Mouse (Mus musculus) kidney, adult 9 months (tissue): ENCODE measurements around the gene Zfp385a.

Experiments
- DNase-seq: peaks from one replicate; pipeline ENCODE4 v3.0.0; 2022

The Zfp385a gene

DNA sequence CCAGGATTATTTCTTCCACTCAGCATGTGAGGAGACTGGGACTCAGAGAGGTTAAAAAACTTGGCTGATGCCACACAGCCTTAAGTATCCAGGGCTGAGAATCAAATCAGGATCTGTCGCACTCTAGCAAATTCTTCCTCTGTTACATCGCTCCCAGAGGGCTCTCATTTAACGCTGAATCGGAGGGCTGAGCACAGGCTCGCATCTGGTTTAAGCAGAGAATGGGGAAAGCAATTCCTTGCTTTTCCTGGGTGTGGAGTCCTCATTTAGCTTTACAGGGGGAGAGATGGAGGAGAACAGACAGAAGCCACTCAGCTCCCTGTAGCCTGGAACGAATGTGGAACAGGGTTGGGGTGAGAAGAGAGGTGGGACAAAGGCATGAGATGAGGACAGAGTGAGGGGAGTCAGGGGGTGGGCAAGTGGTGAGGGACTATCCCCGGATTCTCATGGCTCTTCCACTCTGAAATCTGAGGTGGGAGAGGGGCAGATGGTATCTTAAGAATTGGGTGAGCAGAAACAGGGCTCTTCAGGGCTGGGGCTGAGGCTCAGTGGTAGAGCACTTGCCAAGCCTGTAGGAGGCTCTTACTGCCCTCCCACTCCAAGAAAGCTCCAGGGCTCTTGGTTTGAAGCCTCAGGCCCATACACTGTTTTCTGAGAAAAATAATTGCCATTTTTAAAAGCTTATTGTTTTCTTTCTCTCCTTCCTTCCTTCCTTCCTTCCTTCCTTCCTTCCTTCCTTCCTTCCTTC, 4.2 kb downstream of the Zfp385a start:
- DNase-seq = no peak

DNA sequence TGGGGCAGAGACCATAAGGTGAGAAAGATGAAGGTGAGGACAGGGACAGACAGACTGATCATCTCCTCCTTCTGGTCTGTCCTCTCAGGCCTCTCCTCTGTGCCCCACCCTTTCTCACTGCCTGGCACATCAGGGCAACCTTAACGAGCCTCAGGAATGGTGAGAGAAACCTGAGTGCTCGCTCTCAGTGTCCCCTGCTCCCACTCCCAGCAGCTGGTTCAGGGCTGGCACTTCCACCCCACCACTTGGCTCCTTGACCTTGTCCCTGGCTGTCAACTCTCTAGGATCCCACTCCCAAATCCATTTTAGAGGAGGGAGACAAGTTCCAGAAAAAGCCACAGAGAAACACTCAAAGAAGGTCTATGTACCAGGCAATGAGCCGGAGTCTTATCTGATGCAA, 4.9 kb downstream of the Zfp385a start:
- DNase-seq = no peak

DNA sequence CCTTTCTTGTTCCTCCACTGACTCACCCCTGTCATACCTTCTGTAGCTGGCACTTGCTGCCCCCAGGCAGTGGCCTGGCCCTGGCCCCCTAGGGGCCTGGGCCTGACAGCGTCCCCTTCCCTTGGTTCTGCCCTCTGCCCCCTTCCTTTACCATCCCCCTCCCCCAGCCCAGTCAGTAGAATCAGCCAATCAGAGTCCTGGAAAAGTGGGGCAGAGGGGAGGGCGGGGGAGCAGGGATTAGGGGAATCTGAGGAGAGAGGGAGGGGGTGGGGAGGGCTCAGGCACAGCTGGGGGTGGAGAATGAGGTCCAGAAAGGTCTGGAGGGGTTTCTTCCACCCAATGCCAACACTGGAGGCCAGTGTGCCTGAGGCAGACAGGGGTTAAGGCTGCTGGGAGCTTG, 5.7 kb downstream of the Zfp385a start:
- no peak for DNase-seq

DNA sequence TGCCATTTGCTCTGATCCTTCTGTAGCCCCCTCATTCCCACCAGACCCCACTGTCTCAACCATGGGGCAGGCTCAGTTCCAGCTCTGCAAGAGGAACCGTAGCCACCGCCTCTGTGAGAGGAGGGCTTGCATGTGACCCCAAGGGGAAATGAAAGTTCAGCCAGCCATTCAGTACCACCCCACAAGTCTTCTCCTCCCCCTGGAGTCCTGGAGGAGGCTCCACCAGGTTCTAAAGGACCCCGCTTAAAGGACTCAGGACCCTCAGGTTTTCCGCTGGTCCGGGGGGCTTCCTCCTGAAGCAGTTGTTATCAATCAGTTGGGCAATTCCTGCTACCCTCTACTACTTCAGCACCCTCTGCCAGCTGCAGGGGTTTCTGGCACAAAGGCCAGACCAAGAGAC, 6.2 kb downstream of the Zfp385a start:
- no peak for DNase-seq

DNA sequence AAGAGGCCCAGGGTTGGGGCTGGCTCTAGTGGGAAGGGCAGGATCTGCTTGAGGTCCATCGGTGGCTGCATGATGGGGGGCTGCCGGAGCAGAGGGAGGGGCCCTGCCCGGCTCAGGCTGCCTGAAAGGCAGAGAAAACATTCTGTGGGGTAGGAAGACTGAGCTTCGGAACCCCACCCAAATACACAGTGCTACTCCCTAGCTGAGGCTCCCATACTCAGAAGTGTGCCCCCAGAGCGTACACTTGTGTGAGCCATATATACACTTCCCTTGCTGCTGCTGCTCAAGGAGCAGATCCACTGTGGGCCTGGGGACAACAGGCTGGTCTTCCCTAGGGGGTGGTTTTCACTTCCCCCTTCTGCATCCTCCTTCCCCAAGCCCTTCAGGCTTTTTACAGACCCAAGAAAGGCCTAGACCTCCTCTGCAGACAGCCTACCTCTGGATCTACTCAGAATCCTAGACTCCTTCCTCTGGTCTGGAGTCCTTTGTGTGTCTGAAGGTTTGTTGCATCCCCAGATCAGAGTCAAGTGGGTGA, 6.7 kb downstream of the Zfp385a start:
- no peak for DNase-seq

DNA sequence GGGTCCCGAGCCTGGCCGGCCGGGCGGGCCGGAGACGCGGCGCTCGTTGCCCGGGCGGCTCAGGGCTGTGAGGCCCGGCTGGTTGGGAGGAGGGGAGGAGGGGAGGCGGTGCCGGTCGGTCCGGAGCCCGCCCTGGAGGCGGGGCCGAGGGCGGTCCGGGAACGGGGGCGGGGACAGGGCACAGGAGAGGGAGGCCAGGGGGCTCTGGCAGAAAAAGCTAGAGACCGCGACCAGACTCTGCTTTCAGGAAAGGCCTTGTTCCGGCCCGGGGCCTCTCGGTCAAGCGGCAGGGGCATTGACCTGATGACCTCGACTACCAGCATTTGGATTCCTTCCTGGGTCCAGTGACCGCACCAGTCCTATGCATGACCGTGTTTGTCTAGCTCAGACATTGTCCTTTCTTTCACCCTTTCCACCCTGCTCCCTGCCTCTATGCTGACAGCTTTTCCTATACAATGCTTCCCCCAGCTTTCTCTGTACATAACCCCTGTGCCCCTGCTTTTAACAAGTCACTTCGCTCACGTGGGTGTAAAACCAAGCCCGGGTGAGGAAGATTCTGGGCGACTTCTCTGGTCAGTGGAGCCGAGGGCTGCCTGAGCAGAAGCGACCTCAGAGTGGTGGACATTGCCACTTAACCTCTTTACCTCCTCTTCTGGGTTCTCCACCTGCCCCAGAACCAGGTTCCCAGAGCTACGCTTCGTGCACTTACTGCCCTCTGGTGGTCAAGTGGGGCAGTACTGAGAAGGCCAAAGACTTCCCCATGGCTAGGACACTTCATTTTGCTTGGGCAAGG, 16.2 kb downstream of the Zfp385a start:
- peak; percentile 87 for DNase-seq

DNA sequence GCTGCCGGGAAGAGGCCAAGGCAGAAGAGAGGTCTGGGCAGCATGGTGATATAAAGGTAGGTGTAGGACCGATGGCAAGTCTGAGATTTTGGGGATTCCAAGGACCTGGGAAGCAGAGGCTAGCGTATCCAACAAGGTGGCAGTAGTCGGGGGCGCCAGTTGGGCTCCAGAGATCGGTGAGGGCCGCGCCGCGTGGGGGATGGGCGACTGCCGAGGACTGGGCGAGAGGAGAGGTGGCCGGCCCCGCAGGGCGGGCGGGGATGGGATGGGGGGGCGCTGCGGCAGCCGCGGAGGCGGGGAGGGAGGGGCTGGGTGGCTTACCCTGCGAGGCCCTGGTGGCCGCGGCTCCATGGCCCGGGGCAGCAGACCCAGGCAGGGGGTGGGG, 16.8 kb downstream of the Zfp385a start:
- no peak for DNase-seq

DNA sequence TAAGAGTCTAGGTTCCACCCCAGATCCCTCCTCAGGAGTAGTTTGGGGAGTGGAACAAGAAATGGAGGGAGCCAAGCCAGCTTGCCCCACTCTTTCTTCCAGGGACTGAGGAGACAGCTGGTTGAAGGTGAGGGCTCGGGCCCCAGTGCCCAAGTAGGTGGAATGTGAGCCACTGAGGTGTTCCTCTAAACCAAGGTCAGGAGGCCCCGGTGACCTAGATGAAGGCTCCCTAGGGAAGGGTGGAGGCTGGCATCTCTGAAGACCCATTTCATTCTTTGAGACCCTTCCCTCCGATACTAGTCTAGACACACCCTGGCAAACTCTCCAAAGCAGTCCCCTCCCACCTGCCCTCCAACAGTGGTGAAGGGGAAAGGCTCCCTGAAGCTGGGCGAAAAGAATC, 17.5 kb downstream of the Zfp385a start:
- DNase-seq = no peak

DNA sequence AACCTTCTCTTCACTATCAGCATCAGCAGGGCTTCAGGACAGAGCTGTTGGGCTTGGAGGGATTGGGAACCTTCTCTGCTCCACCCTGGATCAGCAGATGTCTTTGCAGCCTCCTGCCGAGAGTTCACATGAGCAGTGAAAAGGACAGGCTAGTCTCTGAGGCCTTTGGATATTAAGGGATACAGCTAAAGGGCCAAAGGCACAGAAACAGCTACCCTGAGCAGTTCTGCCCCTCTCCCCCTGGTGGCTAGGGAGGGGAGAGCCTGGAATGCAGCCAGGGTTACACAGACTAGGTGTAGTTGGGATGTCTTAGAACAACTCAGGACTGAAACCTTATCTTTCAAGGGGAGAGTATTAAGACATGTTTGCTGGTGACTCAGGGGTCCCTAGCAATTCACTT, 18.8 kb downstream of the Zfp385a start:
- DNase-seq = no peak

DNA sequence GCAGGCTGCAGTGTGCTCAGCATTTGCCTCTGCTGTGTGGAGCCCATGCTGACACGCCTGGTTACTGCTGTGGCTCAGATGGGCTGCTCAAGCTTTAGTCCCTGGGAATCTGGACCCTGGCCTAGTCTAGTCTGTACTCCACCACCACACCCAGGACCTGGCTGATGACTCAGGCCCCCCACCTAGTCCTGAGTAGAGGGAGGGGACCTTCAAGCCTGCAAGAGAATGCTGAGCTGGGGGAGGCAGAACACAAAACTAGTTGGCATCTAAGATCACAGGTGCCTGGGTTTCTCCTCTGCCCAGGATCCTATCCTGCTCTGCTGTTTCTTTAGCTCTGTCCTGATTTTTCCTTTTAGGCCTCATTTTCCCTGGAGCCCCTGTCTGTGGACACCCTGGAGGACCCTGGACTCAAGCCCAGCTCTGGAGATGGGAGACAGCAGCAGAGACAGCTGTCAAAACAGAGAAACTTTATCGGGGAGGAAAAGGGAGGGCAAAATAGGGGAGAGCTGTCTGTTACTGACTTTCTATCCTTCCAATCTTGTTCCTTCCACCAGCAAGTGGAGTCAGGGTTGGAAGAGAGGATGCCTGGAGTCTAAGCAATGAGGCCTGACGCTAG, 21.6 kb downstream of the Zfp385a start:
- no peak for DNase-seq

DNA sequence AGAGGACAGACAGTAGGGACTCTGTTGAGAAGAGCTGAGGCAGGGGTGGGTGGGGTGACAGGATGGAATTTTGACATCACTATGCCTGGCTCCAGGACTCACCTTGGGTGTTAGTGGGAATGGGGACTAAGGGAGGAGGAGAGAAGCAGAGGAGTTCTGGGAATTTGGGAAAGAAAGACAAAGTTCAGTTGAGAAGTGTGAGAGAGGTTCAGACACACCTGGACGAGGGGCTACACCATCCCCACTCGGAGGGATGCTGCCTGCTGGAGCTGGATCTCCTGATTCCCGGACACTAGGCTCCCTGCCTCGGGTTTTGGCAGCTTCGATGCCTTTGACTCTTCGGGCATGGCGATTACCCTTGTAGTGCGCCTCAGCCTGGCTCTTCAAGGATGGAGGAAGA, 22.2 kb downstream of the Zfp385a start:
- no peak for DNase-seq

DNA sequence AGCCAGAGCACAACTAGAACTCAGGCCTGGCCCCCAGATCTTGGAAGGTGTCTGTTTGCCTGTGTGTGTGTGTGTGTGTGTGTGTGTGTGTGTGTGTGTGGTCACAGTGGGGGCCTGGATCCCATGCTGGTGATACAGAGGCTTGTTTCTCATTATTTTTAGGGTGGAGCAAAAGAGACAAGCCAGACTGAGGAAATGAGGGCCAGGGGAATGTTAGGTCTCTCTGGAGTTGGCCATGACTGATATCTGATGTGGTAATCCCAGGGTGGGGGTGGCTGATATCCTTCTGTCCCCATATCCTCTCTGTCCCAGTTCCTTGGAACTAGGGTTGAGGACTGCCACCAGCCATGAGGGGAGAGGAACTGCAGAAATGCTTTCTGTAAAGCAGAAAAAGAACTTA, 22.8 kb downstream of the Zfp385a start:
- DNase-seq = no peak

DNA sequence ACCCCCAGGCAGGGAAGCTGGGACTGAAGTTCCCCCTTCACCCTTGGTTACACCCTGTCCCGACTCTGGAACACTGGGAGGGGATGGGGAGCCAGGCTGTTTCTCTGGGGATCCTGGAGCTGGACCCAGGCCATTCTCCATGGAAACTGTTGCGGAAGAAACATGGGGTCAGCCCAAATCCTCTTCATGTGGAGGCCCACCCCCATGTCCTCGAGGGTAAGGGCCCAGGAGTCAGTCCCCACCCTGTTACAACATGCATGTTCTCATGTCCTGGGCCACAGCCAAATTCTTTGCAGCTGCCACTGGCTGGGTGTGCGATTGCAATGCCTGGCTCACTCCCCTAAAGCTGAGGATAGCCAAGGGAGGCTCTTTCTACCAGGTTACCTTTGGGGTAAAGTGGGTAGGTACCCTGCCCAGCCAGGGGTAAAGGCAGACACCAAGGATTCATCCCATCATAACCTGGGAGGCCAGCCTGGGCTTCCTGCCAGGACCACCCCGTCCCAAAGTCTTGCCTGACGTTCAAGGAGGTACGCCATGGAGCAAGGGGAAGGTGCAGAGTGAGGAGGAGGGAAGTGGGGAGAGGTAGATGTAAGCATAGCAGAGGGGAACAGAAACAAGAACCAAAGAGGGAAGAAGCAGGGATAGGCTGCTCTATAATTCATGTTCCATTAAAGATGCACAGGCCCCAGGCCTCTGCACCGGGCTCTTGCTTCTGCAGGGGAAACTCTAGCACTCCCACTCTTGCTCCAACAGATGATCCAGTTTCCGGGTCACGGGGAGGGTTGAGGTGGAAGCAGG, 23.7 kb downstream of the Zfp385a start:
- no peak for DNase-seq

DNA sequence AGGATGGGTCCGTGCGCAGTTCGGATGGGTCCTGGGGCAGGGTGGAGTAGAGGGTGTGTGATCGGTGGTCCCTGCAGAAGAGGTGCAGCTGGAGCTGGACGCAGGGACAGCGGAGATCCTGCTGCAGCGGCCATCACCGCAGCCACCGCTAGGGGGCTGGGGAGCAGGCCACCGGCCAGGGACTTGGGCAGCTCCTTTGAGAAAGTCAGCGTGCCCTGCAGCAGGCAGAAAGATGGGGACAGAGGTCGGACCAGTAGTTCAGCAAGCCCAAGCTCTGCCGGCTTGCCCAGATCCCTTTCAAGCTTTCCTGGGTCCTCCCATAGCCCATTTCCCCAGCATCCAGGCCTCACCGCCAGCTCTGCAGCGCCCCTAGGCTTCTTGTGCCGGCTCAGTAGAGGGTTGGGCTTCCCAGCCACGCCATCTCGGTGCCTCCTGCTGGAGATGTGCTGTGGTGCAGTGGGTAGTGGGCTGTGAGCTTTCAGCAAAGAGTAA, 24.8 kb downstream of the Zfp385a start:
- DNase-seq = peak; percentile 79

DNA sequence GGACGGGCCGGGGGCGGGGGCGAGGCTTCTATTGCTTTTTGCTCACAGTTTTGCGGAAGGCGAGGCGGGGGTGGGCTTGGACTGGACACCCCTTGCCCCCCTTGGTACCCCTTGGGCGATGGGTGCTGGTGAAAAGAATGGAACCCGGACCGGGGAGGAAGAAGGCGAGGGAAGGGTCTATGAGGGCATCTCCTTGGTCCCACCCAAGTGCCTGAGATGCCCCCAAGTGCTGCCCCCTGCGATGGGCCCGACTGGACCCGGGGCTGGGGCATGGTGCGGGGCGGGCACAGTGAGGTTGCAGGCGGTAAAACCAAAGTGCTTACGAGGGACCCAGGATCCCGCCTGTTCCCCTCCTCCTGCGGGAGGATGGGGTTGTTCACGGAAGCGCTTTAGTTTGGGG, 25.7 kb downstream of the Zfp385a start:
- no peak for DNase-seq

DNA sequence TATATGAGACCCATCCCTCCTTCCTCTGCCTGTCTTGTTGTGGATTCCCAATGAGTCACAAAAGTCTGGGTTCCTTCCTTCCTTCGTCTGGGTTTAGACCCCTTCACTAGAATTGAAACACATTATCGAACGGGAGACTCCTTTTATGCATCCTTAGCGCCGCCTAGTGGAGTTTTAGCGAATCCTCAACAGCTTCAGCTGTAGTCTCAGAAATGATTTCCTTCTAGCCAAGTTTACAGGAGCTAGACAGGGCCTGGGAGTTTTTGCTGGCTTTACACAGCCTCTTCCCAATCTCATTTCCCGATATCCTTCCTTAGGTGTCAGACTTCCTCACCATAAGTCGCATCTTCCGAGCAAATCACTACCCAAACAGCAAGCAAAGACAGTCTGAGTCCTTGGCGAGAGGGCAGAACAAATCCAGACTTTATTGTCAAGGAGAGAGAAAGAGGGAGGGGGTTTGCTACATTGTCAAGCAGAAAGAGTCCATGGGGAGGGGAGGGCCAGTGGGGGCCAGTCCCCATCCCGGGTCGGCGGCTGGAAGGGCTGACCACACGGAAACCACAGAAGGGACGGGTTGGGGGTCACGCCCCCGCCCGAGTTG, 26.3 kb downstream of the Zfp385a start:
- DNase-seq = peak; percentile 77

DNA sequence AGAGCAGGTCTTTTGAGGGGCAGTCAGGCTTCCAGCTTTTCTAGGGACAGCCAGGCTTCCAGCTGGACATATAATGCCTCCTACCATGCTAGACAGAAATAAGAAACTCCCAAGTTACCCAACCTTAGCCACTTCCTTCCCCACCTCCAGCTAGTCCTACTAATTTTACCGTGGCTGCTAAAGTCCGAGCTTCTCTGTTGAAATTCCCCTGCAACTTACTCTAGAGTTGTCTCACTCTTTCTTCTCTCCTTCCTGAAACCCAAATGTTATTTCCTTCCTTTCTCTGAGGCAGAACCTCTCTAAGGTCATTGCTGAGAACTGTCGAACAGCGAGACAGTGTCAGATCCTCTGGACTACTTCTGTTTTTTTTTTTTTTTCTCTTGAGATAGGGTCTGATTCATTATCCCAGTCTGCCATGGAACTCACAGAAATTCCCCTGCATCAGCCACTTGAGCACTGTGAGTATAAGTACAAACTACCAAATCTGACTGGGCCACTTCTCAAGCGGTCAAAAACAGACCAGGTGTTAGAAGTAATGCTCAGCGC, 29.5 kb downstream of the Zfp385a start, which contains the start of gene Gpr84:
TSS of gene Gpr84 (minus strand) at position 248 of the 546 bp plus-strand sequence.
- DNase-seq = no peak

DNA sequence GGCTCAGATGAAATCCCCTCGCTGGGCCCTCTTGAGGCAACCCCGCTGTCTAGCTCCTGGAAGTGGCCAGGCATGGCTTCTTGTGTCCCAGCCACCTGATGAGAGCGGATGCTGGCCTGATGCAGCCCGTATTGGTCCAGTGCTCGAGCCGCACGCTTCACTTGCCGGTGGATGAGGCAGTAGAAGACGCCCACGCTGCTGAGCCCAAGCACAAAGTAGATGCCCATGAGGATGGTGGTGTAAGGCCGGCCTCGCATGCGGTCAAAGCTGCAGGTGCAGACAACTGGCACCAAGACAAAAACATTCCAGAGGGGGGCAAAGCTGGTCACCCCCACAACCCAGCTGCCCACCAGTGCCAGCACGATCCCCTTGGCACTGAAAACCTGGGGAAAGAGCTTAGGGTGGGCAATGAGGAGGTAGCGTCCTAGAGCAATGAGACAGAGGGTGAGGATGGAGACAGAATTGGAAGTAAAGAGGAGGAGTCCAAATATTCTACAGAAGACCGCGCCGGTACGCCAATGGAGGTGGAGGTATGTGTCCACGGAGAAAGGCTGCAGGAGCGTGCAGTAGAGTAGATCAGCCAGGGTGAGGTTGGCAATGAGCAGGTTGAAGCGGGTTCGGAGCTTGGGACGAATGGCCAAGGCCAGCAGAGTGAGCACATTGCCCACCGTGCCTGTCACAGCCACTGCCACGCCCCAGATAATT, 30.9 kb downstream of the Zfp385a start:
- DNase-seq = no peak

DNA sequence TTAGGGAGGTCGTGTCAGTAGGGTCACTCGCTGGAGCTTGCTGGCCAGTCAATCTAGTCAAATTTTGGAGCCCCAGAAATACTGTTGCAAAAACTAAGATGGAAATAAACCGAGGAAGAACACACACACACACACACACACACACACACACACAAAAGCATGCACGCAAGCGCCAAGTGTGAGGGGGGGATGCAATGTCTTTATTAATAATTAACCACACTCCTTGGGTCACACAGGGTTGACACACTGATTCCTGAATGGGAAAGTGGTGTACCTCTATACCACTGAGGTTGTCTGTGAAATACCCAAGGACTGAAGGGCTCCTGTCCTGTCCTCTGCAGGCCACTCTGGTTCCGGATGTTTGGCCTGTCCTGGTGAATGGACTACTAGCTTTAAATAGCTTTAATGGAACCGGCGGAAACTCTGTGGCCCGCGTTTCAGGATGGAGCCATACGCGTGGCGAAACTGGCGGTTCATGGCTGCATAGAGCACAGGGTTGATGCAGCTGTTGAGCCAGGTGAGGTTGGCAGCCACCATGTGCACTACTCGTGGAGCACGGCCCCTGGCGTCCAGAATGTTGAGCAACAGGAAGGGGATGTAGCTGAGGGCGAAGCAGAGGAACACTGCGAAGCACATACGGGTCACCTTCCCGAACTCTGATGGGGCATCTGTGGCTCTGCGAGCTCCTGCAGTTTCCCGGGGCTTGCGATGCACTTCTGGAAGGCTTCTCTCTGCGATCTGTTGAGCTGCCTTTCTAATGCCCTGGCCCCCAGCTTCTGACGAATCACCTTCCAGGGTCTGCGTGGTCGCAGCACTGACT, 31.6 kb downstream of the Zfp385a start:
- peak; percentile 50 for DNase-seq

DNA sequence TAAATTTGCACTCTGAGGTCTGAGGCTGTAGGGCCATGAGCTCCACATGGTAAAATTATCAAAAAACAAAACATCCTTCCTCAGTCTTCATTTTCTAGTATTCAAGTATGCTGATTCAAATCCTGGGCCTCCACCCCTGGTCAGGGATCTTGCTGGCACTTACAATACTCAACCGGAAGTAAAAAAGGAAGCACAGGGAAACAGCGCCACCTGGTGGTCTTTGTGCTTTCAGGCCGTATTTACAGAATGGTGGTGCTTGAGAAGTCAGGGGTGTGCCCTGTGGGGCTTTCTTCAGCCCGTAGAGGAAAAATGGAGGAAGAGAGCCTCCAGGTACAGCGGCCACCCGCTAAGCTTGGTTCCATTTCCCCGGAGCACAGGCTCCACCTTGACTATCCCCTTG, 32.8 kb downstream of the Zfp385a start:
- DNase-seq = peak; percentile 97
